Mouse (Mus musculus): ENCODE data around the gene Gm44503.

DNA sequence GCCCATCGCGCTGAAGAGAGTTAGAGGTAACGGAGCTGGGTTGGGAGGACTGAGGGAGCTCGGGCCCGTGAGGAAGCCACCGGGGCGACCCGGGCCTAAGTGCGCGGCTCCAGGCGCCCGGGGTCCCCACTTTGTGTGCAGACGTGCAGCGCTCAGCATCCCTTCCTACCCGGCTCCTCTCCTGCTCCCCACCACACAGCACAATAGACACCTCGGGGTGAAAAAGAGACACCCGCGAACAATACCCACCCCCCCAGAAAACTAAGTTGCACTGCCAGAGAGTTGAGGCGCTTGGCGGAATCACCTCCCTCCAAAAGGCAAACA, 32.8 kb upstream of the Gm44503 start:
- no peak for TF ChIP-seq CTCF (IDR thresholded peaks at IDR 0.05; ENCODE audit: low read depth)
- TF ChIP-seq EP300 (IDR thresholded peaks at IDR 0.05; ENCODE audit: low read depth), result no peak

Data from liver, embryonic 14.5 days (tissue).